In genomic region chr13:63072376-63072775, GRCm38 (mm10) we compare ENCODE assay signal across 11 mouse cellular contexts.
DNase-seq lines count a peak whose midpoint lies in the region; ATAC-seq lines count a peak whose summit lies in the region.
"Had no signal": no experiment of that assay in that cellular context is flagged by ENCODE, and none has a peak within 500 bp of the region (broad histone marks: within the 10 kb centered on the region; RNA-seq: fewer than 3 reads in every experiment).

No protein-coding gene starts in this region.

- no peaks in the 10 kb centered on the region for H3K27me3 ChIP-seq in embryonic facial prominence, embryonic 13.5 days
- H3K27me3 ChIP-seq in forebrain, embryonic 13.5 days, result no peaks in the 10 kb centered on the region
- H3K27me3 ChIP-seq in neural tube, embryonic 15.5 days (replicated peaks), result no peaks in the 10 kb centered on the region

- H3K4me3 ChIP-seq in embryonic facial prominence, embryonic 13.5 days, result no peak overlapping the region
- H3K4me3 ChIP-seq in forebrain, embryonic 13.5 days, result no peak overlapping the region
- no peak overlapping the region for H3K4me3 ChIP-seq in neural tube, embryonic 15.5 days (replicated peaks)

- H3K4me2 ChIP-seq in embryonic facial prominence, embryonic 13.5 days, result no peak overlapping the region
- no peak overlapping the region for H3K4me2 ChIP-seq in forebrain, embryonic 13.5 days
- no peak overlapping the region for H3K4me2 ChIP-seq in neural tube, embryonic 15.5 days

- peak; percentile 68 for DNase-seq in R1 (ENCODE audit: low read depth, low spot score)
- DNase-seq in heart, postnatal 10 days, result peak; percentile 44 to 48
- DNase-seq in lung, postnatal 14 days, result peak; percentile 37
- no peak for DNase-seq in right cerebral cortex, postnatal 25 days
- no peak for DNase-seq in ovary, adult 18-20 months (ENCODE audit: low spot score)
- DNase-seq: layer of hippocampus, postnatal 36 days; thymus, postnatal 14 days had no signal

- H3K36me3 ChIP-seq in embryonic facial prominence, embryonic 13.5 days, result no peaks in the 10 kb centered on the region
- no peaks in the 10 kb centered on the region for H3K36me3 ChIP-seq in forebrain, embryonic 13.5 days (ENCODE audit: poor library complexity, severe bottlenecking)
- peaks cover 4% of the 10 kb centered on the region; the same call in 1 of the 2 replicates for H3K36me3 ChIP-seq in neural tube, embryonic 15.5 days

- intact Hi-C loops in heart, postnatal 10 days (cut with DNase I), result no loop called here

- peak overlapping the region; percentile 82 for H3K27ac ChIP-seq in embryonic facial prominence, embryonic 13.5 days
- no peak overlapping the region for H3K27ac ChIP-seq in forebrain, embryonic 13.5 days
- H3K27ac ChIP-seq in neural tube, embryonic 15.5 days (replicated peaks), result no peak overlapping the region

- H3K9ac ChIP-seq in embryonic facial prominence, embryonic 13.5 days, result no peak overlapping the region
- no peak overlapping the region for H3K9ac ChIP-seq in forebrain, embryonic 13.5 days
- no peak overlapping the region for H3K9ac ChIP-seq in neural tube, embryonic 15.5 days (replicated peaks)

- H3K9me3 ChIP-seq in embryonic facial prominence, embryonic 13.5 days, result no peaks in the 10 kb centered on the region
- H3K9me3 ChIP-seq in forebrain, embryonic 13.5 days (replicated peaks), result no peaks in the 10 kb centered on the region; the same call in 1 of the 2 replicates
- H3K9me3 ChIP-seq in neural tube, embryonic 15.5 days (replicated peaks), result no peaks in the 10 kb centered on the region
- H3K9me3 ChIP-seq: G1E had no signal

- ATAC-seq in embryonic facial prominence, embryonic 13.5 days (ENCODE audit: insufficient number of reproducible peaks, insufficient read depth, low FRiP score, low TSS enrichment, low read depth), result peak; percentile 74; the same call in 1 of the 2 replicates
- no peak for ATAC-seq in forebrain, embryonic 13.5 days
- no peak for ATAC-seq in neural tube, embryonic 15.5 days (ENCODE audit: low FRiP score)

- WGBS in embryonic facial prominence, embryonic 13.5 days, result 13% methylated on average over 3 of the region's 3 CpGs
- 30% methylated on average over 3 of the region's 3 CpGs for WGBS in forebrain, embryonic 13.5 days
- 50% methylated on average over 3 of the region's 3 CpGs for whole genome bisulfite sequencing in neural tube, embryonic 15.5 days

- H3K4me1 ChIP-seq in embryonic facial prominence, embryonic 13.5 days, result peaks cover 35% of the 10 kb centered on the region
- H3K4me1 ChIP-seq in forebrain, embryonic 13.5 days, result peaks cover 5% of the 10 kb centered on the region; the same call in 1 of the 2 replicates
- H3K4me1 ChIP-seq in neural tube, embryonic 15.5 days, result no peaks in the 10 kb centered on the region

Comparison
In these comparisons a context has a peak if more than half of its experiments do, and no peak if none do; other contexts are left out.
1. DNase-seq: peak in R1 (single experiment), heart, postnatal 10 days (2 of 2) and lung, postnatal 14 days (single experiment); none in right cerebral cortex, postnatal 25 days (single experiment) and ovary, adult 18-20 months (single experiment).